Mouse (Mus musculus) urinary bladder, adult 2 months (tissue): ENCODE measurements around the gene Cyp2e1. TPM values are rescaled to one million over a fixed set of nuclear protein-coding genes. Genes with fewer than 3 reads are reported as not detected.
"Not testable (repeated sequence)": the region's sequence is repeated elsewhere in the genome, so short reads cannot be mapped to it uniquely, and the experiment has no call there.

ENCODE experiments used
- DNase-seq: peaks from one replicate; pipeline ENCODE4 v3.0.0; 2022; ENCODE audit warnings: low spot score
- polyA plus RNA-seq: library from polyadenylated mRNA; depleted of rRNA; stranded (reverse); fragments of >200 nt; gene quantifications from 2 replicates; pipeline ENCODE4 v1.2.3, GENCODE M21; 2012; rRNA removed

Cyp2e1 gene
- polyA plus RNA-seq = 45.5 and 70.4 TPM in 2 replicates

- no peak for DNase-seq
Measured at GRCm38 (mm10) chr7:140763447-140764020, at the start of gene Cyp2e1. TSS of gene Cyp2e1 (plus strand) at chr7:140763739.

GRCm38 (mm10) chr7:140717155-140718055 lies 46.1 kb upstream of the Cyp2e1 start:
- DNase-seq = no peak

GRCm38 (mm10) chr7:140721095-140721494 lies 42.4 kb upstream of the Cyp2e1 start:
- no peak for DNase-seq

- DNase-seq = no peak
Measured at GRCm38 (mm10) chr7:140725558-140725957, 38.0 kb upstream of the Cyp2e1 start.

- DNase-seq = no peak
Measured at GRCm38 (mm10) chr7:140733162-140733561, 30.4 kb upstream of the Cyp2e1 start.

- no peak for DNase-seq
Measured at GRCm38 (mm10) chr7:140747402-140747801, 16.1 kb upstream of the Cyp2e1 start.

GRCm38 (mm10) chr7:140748116-140748826 lies 15.3 kb upstream of the Cyp2e1 start:
- DNase-seq = no peak

- no peak for DNase-seq
Measured at GRCm38 (mm10) chr7:140748827-140749160, 14.7 kb upstream of the Cyp2e1 start.

GRCm38 (mm10) chr7:140754556-140754955 lies 9.0 kb upstream of the Cyp2e1 start:
- no peak for DNase-seq

GRCm38 (mm10) chr7:140756151-140756854 lies 7.2 kb upstream of the Cyp2e1 start:
- DNase-seq = no peak

- DNase-seq = no peak
Measured at GRCm38 (mm10) chr7:140760647-140761046, 2.9 kb upstream of the Cyp2e1 start.

GRCm38 (mm10) chr7:140765391-140765790 lies 1.9 kb downstream of the Cyp2e1 start:
- not testable (repeated sequence) for DNase-seq

GRCm38 (mm10) chr7:140765888-140766739 lies 2.6 kb downstream of the Cyp2e1 start:
- no peak for DNase-seq

GRCm38 (mm10) chr7:140780548-140780947 lies 17.0 kb downstream of the Cyp2e1 start:
- DNase-seq = no peak

- DNase-seq = no peak
Measured at GRCm38 (mm10) chr7:140787406-140788052, 24.0 kb downstream of the Cyp2e1 start, which contains the start of gene Syce1. TSS of gene Syce1 (minus strand) at chr7:140787852.

GRCm38 (mm10) chr7:140788053-140788435 lies 24.5 kb downstream of the Cyp2e1 start:
- no peak for DNase-seq

GRCm38 (mm10) chr7:140793541-140793940 lies 30.0 kb downstream of the Cyp2e1 start:
- no peak for DNase-seq

GRCm38 (mm10) chr7:140797619-140798018 lies 34.1 kb downstream of the Cyp2e1 start:
- DNase-seq = no peak

- no peak for DNase-seq
Measured at GRCm38 (mm10) chr7:140798212-140798611, 34.7 kb downstream of the Cyp2e1 start.

- no peak for DNase-seq
Measured at GRCm38 (mm10) chr7:140802629-140803028, 39.1 kb downstream of the Cyp2e1 start.
